Mouse (Mus musculus) bone marrow, adult 2 months (tissue): ENCODE data around the gene Ldlr.

Source experiments
- CTCF ChIP-seq: fragments of 200-500 bp; IDR thresholded peaks from 2 replicates; pipeline ENCODE4 v1.5.1; 2011; ENCODE audit warnings: low read length, control low read depth; ENCODE audit not compliant: control insufficient read depth, insufficient read depth
- POLR2A ChIP-seq: fragments of 200-500 bp; IDR thresholded peaks from 2 replicates; pipeline ENCODE4 v1.6.1; 2011; ENCODE audit warnings: low read depth, mild to moderate bottlenecking, control low read depth, low read length, borderline replicate concordance; ENCODE audit not compliant: control insufficient read depth

DNA sequence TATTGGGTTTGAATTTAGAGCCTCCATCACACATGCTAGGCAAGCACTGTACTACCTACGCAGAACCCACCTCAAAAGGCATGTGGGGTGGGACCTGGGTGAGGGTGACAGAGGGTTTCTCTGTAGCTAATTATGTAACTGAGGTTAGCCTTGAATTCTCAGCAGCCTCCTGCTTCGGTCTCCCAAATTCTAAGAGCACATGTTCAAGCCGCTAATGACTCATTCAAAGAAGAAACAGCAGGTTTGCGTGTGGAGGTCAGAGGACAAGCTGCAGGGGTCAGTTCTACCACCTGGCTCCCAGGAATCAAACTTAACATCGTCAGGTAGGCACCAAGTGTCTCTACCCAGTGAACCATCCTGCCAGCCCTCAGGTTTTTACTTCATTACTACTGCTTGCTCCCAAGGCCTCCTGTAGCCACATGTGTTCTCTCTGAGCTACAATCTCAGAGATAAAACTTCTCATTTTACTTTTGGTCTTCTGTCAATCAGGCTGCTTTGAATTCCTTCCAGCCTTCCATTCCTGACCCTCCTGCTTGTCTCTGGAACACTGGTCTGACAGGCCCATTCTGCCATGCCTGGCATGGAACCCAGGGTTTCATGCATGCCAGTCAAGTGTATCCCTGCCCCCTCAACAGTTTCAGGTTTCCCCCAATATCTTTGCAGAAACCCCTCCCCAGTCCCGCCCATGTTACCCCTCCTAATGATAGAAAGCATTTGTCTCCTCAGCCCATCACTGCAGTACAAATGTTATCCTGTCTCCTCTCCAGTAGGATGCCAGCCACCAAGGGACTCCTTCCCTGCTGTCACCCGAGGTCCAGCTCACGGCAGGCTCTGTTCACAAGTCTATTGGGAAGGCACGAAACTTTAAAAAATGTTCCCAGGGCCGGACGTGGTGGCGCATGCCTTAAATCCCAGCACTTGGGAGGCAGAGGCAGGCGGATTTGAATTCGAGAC is 35.6 kb downstream of the Ldlr start:
- TF ChIP-seq CTCF = no peak
- TF ChIP-seq POLR2A = no peak
